Mouse (Mus musculus): ENCODE data around the gene Carnmt1.

GRCm38 (mm10) chr19:18712153-18712865 lies 41.7 kb downstream of the Carnmt1 start:
- TF ChIP-seq CTCF (IDR thresholded peaks at IDR 0.05; ENCODE audit: extremely low read depth, insufficient read length, insufficient replicate concordance, low read depth, low read length): no peak
- no peak for TF ChIP-seq POLR2A (IDR thresholded peaks at IDR 0.05; ENCODE audit: low read depth, low read length)
